Mouse (Mus musculus) hindbrain, embryonic 11.5 days (tissue): ENCODE data around the gene Pbld2. TPM values are rescaled to one million over a fixed set of nuclear protein-coding genes. Genes with fewer than 3 reads are reported as not detected.
"Not testable (repeated sequence)": the region's sequence is repeated elsewhere in the genome, so short reads cannot be mapped to it uniquely, and the experiment has no call there.

Source experiments
- ATAC-seq: fragments of 200-750 bp; cut with Nextera tagmentation; 2 replicates; pipeline ENCODE4 v1.8.0; 2017; ENCODE audit warnings: mild to moderate bottlenecking, moderate TSS enrichment, moderate library complexity; ENCODE audit not compliant: low FRiP score
- DNase-seq: peaks from one replicate; pipeline ENCODE4 v3.0.0-alpha.2; 2015; ENCODE audit warnings: low spot score
- H3K27ac ChIP-seq: fragments of 300-500 bp; sonication (generic); 2 replicates; pipeline ENCODE4 v1.5.1; 2014; ENCODE audit warnings: mild to moderate bottlenecking, low read depth, low read length
- H3K27me3 ChIP-seq: fragments of 300-500 bp; sonication (generic); 2 replicates; pipeline ENCODE4 v1.6.1; 2014; ENCODE audit warnings: mild to moderate bottlenecking, low read length, moderate library complexity, mixed read lengths; ENCODE audit not compliant: control insufficient read depth, insufficient read depth
- H3K36me3 ChIP-seq: fragments of 300-500 bp; sonication (generic); 2 replicates; pipeline ENCODE4 v1.6.1; 2014; ENCODE audit warnings: mild to moderate bottlenecking, low read length, moderate library complexity, mixed read lengths; ENCODE audit not compliant: control insufficient read depth, insufficient read depth
- H3K4me1 ChIP-seq: fragments of 300-500 bp; sonication (generic); replicated peaks from 2 replicates; pipeline ENCODE4 v1.6.1; 2014; ENCODE audit warnings: low read length, mixed read lengths; ENCODE audit not compliant: control insufficient read depth, insufficient read depth
- H3K4me2 ChIP-seq: fragments of 300-500 bp; sonication (generic); replicated peaks from 2 replicates; pipeline ENCODE4 v1.6.1; 2014; ENCODE audit warnings: mild to moderate bottlenecking, low read depth, low read length
- H3K4me3 ChIP-seq: fragments of 300-500 bp; sonication (generic); 2 replicates; pipeline ENCODE4 v1.5.1; 2014; ENCODE audit warnings: low read depth, low read length
- H3K9ac ChIP-seq: fragments of 300-500 bp; sonication (generic); 2 replicates; pipeline ENCODE4 v1.6.1; 2014; ENCODE audit warnings: low read depth, low read length
- H3K9me3 ChIP-seq: fragments of 300-500 bp; sonication (generic); 2 replicates; pipeline ENCODE4 v1.6.1; 2016; ENCODE audit warnings: low read length; ENCODE audit not compliant: control insufficient read depth
- WGBS: fragments of 180-500 bp; shearing (Covaris S2); extraction: QIAGEN DNeasy Blood & Tissue Kit; methylation state at CpG from one replicate; pipeline ENCODE4 v1.1.7; 2014; 5-methylcytosine and 5-hydroxymethylcytosine counted together
- polyA plus RNA-seq: library from polyadenylated mRNA; unstranded; fragments of >200 nt; fragmentation: Nextera tagmentation; extraction: Ambion mirVana; gene quantifications from 2 replicates; pipeline ENCODE4 v1.2.1, GENCODE M21; 2014

The Pbld2 gene
- polyA plus RNA-seq, 1 experiment from 2014 or later, result 1.3 TPM

DNA sequence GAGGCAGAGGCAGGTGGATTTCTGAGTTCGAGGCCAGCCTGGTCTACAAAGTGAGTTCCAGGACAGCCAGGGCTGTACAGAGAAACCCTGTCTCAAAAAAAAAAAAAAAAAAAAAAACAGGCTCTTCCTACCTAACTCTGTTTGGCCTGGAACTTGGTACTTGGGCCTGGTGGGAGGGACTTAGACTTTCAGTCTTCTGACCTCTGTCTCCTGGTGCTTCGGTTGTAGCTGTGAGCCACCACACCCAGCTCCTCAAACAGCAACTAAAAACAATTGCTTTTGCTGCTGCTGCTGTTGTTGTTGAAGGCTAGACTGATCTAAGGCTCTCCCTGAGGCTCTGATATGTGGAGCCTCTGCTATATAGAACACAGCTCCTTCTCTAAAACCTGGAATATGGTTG, 25.0 kb downstream of the Pbld2 start:
- Histone ChIP-seq H3K36me3 (no peaks in the 10 kb centered on the region), H3K4me2 (no peak overlapping the region), H3K27ac (no peak overlapping the region), H3K9ac (no peak overlapping the region), H3K9me3 (no peaks in the 10 kb centered on the region), H3K27me3 (no peaks in the 10 kb centered on the region), H3K4me1 (no peaks in the 10 kb centered on the region), H3K4me3 (no peak overlapping the region)
- no peak for ATAC-seq
- DNase-seq, result no peak
- WGBS, result 89% methylated on average over 1 of the region's 2 CpGs

- Histone ChIP-seq H3K4me3 (no peak overlapping the region), H3K4me1 (no peaks in the 10 kb centered on the region), H3K9me3 (no peaks in the 10 kb centered on the region), H3K36me3 (no peaks in the 10 kb centered on the region), H3K9ac (no peak overlapping the region), H3K4me2 (no peak overlapping the region), H3K27me3 (no peaks in the 10 kb centered on the region), H3K27ac (no peak overlapping the region)
- ATAC-seq (no peak), DNase-seq (no peak)
- 83% methylated on average over 7 of the region's 7 CpGs for WGBS
Measured at GRCm38 (mm10) chr10:63051267-63051666, 27.2 kb downstream of the Pbld2 start.

DNA sequence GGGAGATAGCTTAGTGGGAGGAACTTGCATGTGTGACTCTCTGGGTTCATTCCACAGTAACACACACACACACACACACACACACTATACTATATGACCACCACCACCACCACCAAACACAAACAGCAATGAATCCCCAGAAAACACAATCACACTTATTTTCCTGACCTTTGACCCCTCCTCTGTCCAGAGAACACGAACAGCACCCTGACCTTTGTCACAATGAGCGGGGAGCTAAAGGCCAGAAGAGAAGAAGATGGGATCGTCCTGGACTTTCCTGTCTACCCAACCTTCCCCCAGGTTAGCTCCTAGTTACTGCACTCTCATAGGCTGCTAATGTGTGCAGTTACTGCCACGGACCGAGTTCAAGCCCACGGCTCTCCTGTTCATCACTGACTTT, 27.9 kb downstream of the Pbld2 start:
- no peak overlapping the region for H3K9ac ChIP-seq
- H3K4me2 ChIP-seq, result no peak overlapping the region
- no peaks in the 10 kb centered on the region for H3K9me3 ChIP-seq
- 88% methylated on average over 6 of the region's 6 CpGs for WGBS
- ATAC-seq (no peak), DNase-seq (no peak)
- no peaks in the 10 kb centered on the region for H3K4me1 ChIP-seq
- no peak overlapping the region for H3K27ac ChIP-seq
- H3K36me3 ChIP-seq, result no peaks in the 10 kb centered on the region
- no peak overlapping the region for H3K4me3 ChIP-seq
- H3K27me3 ChIP-seq, result no peaks in the 10 kb centered on the region

- no peak overlapping the region for H3K9ac ChIP-seq
- no peak overlapping the region for H3K27ac ChIP-seq
- H3K4me2 ChIP-seq, result no peak overlapping the region
- H3K27me3 ChIP-seq, result no peaks in the 10 kb centered on the region
- H3K9me3 ChIP-seq, result no peaks in the 10 kb centered on the region
- 57% methylated on average over 6 of the region's 6 CpGs for WGBS
- H3K36me3 ChIP-seq, result no peaks in the 10 kb centered on the region
- no peaks in the 10 kb centered on the region for H3K4me1 ChIP-seq
- no peak overlapping the region for H3K4me3 ChIP-seq
- DNase-seq (no peak), ATAC-seq (no peak)
Measured at GRCm38 (mm10) chr10:63053007-63053406, 28.9 kb downstream of the Pbld2 start.

- not testable (repeated sequence) for H3K9ac ChIP-seq, H3K4me2 ChIP-seq, ATAC-seq, H3K4me1 ChIP-seq, H3K27ac ChIP-seq, DNase-seq, H3K4me3 ChIP-seq, H3K9me3 ChIP-seq, H3K27me3 ChIP-seq, H3K36me3 ChIP-seq
- 94% methylated on average over 6 of the region's 6 CpGs for WGBS
Measured at GRCm38 (mm10) chr10:63054071-63054470, 30.0 kb downstream of the Pbld2 start.

DNA sequence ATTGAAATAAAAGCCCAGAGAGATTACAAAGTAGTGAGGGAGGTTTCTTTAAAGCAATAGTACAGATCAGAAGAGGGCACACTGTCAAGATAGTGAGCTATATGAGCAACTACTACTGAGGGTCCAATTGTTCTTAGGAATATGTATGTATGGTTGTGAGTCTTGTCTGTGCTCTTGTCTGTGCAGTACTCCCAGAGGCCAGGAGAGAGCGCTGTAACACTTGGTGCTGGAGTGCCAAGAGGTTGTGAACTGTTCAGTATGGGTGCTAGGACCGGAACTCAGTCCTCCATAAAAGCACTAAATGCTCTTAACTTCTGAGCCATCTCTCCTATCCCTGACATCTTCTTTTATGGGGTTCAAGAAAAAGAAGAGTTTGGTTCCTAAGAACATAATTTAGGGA, 30.5 kb downstream of the Pbld2 start:
- ATAC-seq (no peak), DNase-seq (no peak)
- H3K4me3 ChIP-seq, result no peak overlapping the region
- H3K27ac ChIP-seq, result no peak overlapping the region
- H3K4me2 ChIP-seq, result no peak overlapping the region
- no peaks in the 10 kb centered on the region for H3K36me3 ChIP-seq
- H3K9me3 ChIP-seq, result no peaks in the 10 kb centered on the region
- 68% methylated on average over 2 of the region's 2 CpGs for WGBS
- no peaks in the 10 kb centered on the region for H3K4me1 ChIP-seq
- H3K27me3 ChIP-seq, result no peaks in the 10 kb centered on the region
- no peak overlapping the region for H3K9ac ChIP-seq

DNA sequence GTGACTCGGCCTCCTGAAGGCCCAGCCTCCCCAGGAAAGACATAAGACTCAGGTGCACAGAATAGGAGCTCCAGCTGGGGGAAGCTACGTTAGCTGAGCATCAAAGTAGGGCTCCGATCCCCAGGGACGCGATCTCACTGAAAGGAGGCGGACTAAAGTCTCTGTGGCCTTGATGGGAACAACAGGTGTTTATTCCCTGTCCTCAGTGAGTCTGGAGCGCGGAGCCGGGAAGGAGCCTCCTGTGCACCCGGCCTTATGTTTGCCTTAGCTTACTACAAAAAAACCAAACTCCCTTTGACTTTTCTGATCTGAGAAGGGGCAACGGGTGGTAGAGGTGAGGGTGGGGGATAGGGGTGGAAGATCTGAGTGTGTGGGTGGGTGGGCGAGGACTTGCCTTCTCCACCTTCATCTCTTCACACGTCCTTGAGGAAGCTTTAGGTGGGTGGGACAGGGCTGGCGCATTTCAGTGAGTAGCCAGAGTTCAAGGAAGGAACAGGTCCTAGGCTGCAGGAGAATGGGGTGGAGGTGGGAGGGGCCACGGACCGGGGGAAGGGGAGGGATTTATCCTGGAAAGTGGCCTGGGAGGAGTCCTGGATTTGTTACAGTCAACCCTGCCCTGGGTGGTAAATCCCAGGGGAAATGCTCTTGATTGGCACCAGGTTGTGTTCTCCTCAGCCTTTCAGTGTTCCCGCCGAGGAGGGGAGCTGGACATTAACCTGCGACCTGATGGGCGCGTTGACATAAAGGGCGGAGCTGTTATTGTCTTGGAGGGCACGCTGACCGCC, 33.0 kb downstream of the Pbld2 start:
- Histone ChIP-seq H3K4me1 (no peaks in the 10 kb centered on the region), H3K27me3 (no peaks in the 10 kb centered on the region), H3K4me3 (no peak overlapping the region), H3K27ac (no peak overlapping the region), H3K4me2 (no peak overlapping the region), H3K9ac (no peak overlapping the region), H3K36me3 (no peaks in the 10 kb centered on the region), H3K9me3 (no peaks in the 10 kb centered on the region)
- WGBS, result 38% methylated on average over 24 of the region's 24 CpGs
- DNase-seq (no peak), ATAC-seq (no peak)

GRCm38 (mm10) chr10:63059862-63060261, 35.7 kb downstream of the Pbld2 start, which contains the start of gene Pbld1:
Gene Pbld1, plus strand, starts transcription at chr10:63060162.
- Histone ChIP-seq H3K9ac (no peak within 1 kb of the TSS), H3K36me3 (no peaks in the 10 kb centered on the region), H3K27ac (no peak within 1 kb of the TSS), H3K4me1 (no peaks in the 10 kb centered on the region), H3K4me3 (no peak within 1 kb of the TSS), H3K27me3 (no peaks in the 10 kb centered on the region), H3K9me3 (no peaks in the 10 kb centered on the region), H3K4me2 (no peak within 1 kb of the TSS)
- 90% methylated on average over 2 of the region's 2 CpGs for WGBS
- DNase-seq (no peak), ATAC-seq (no peak)

DNA sequence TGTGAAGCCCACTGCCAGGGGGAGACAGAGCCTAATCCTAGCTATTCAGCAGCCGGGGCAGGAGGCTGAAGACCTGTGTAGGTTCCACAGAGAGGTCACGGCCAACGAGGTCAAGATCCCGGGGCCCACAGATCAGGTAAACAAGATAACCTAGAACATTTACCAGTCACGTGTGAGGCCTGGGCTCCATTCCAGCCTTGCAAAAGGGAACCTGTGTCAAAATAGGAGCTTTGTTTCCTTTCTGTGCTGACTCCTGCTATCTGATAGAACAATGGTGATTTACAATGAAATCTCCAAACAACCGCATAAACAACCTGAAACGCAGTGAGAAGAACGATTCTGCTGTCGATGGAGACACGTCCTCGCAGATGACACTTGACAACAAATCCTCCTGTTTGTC, 36.3 kb downstream of the Pbld2 start:
- Histone ChIP-seq H3K9me3 (no peaks in the 10 kb centered on the region), H3K36me3 (no peaks in the 10 kb centered on the region), H3K27me3 (no peaks in the 10 kb centered on the region), H3K27ac (no peak overlapping the region), H3K4me2 (no peak overlapping the region), H3K4me3 (no peak overlapping the region), H3K4me1 (no peaks in the 10 kb centered on the region), H3K9ac (no peak overlapping the region)
- no peak for ATAC-seq
- 86% methylated on average over 11 of the region's 11 CpGs for WGBS
- DNase-seq, result no peak
